21 mouse cellular contexts compared by ENCODE assay signal in genomic region chr7:132934743-132935142, GRCm38 (mm10). TPM values are rescaled to one million over a fixed set of nuclear protein-coding genes. Genes with fewer than 3 reads are reported as not detected.
DNase-seq lines count a peak whose midpoint lies in the region; ATAC-seq and TF ChIP-seq lines count a peak whose summit lies in the region.
"Had no signal": no experiment of that assay in that cellular context is flagged by ENCODE, and none has a peak within 500 bp of the region (broad histone marks: within the 10 kb centered on the region; RNA-seq: fewer than 3 reads in every experiment).

No protein-coding gene starts in this region.

- DNase-seq in heart, postnatal 0 days (ENCODE audit: low spot score) = no peak
- DNase-seq in heart, adult 8-10 months (ENCODE audit: low spot score) = no peak
- peak; percentile 34 for DNase-seq in liver, adult 2 months (ENCODE audit: extremely low read depth, low read depth, low spot score)
- DNase-seq in liver (no peak), 3T3-L1 (ENCODE audit: low read depth, low spot score) (peak; percentile 12), CH12.LX (ENCODE audit: extremely low read depth) (no peak)
- no peak for DNase-seq in natural killer cell, adult 2 months (ENCODE audit: low spot score in 2 of 2)
- DNase-seq: adrenal gland, adult 2 months; cerebellum, adult 11 months; cerebellum, adult 9-11 months; heart, postnatal 10 days; kidney, adult 2 months; kidney, postnatal 10 days; layer of hippocampus, postnatal 36 days; lung, adult 18-20 months had no signal

- no peak for TF ChIP-seq RAD21 in CH12.LX (IDR thresholded peaks at IDR 0.05; ENCODE audit: low read depth, low read length)

- H3K4me3 ChIP-seq in heart, postnatal 0 days (ENCODE audit: low read depth, low read length) = no peak overlapping the region
- no peak overlapping the region for H3K4me3 ChIP-seq in liver, adult 2 months (ENCODE audit: insufficient read depth, low read depth, low read length)
- no peak overlapping the region for H3K4me3 ChIP-seq in CH12.LX (replicated peaks in 1 of 3; ENCODE audit: low read depth in 2 of 3, low read length in 2 of 3, poor library complexity in 1 of 3)
- H3K4me3 ChIP-seq: embryonic facial prominence, embryonic 10.5 days; forebrain, embryonic 10.5 days; limb, embryonic 13.5 days; midbrain, embryonic 12.5 days; neural tube, embryonic 13.5 days had no signal

- peaks cover 7% of the 10 kb centered on the region; the same call in 1 of the 2 replicates for H3K79me2 ChIP-seq in liver, adult 2 months (ENCODE audit: control insufficient read depth, insufficient read depth, low read length)
- H3K79me2 ChIP-seq in CH12.LX (replicated peaks; ENCODE audit: control insufficient read depth, extremely low read depth, insufficient read depth, poor library complexity, severe bottlenecking) = peaks cover 33% of the 10 kb centered on the region

- dilution Hi-C loops in CH12.LX (cut with MboI; ENCODE audit: extremely low pct_ligation_motif_present, extremely low pct_unique_long_range_greater_than_20kb, low sequenced_read_pairs) = no loop called here

- peaks cover 12% of the 10 kb centered on the region; the same call in 1 of the 2 replicates for H3K4me1 ChIP-seq in heart, postnatal 0 days (ENCODE audit: control insufficient read depth, insufficient read depth)
- H3K4me1 ChIP-seq in liver, adult 2 months (ENCODE audit: control insufficient read depth, insufficient read depth, low read length) = peaks cover 17% of the 10 kb centered on the region
- peaks cover 2 to 8% of the 10 kb centered on the region in 2 experiments; a peak in 2 of 4 replicates for H3K4me1 ChIP-seq in CH12.LX (ENCODE audit: control insufficient read depth in 1 of 2, insufficient read depth in 2 of 2)

- no peak for ATAC-seq in heart, postnatal 0 days (ENCODE audit: insufficient read depth, low read depth)

- TF ChIP-seq CTCF in heart, postnatal 0 days (IDR thresholded peaks at IDR 0.05; ENCODE audit: low read depth) = peak; percentile 23
- no peak for TF ChIP-seq CTCF in liver, adult 2 months (IDR thresholded peaks at IDR 0.05; ENCODE audit: low read depth, low read length)
- TF ChIP-seq CTCF in CH12.LX (conservative IDR thresholded peaks at IDR 0.05 in 1 of 2, IDR thresholded peaks at IDR 0.05 in 1 of 2; ENCODE audit: low read depth in 2 of 2, low read length in 2 of 2) = peak in 1 of 2 experiments; percentile 13; a peak in 1 of 4 replicates

- H3K9me3 ChIP-seq in heart, postnatal 0 days (replicated peaks; ENCODE audit: control insufficient read depth, low read length) = no peaks in the 10 kb centered on the region
- no peaks in the 10 kb centered on the region for H3K9me3 ChIP-seq in CH12.LX (replicated peaks; ENCODE audit: low read length)
- H3K9me3 ChIP-seq: embryonic facial prominence, embryonic 10.5 days; forebrain, embryonic 10.5 days; limb, embryonic 13.5 days; midbrain, embryonic 12.5 days; neural tube, embryonic 13.5 days had no signal

- in situ Hi-C loops in CH12.LX (cut with MboI; ENCODE audit: low pct_ligation_motif_present, low pct_unique_long_range_greater_than_20kb, low sequenced_read_pairs) = loop anchor here (5.0 to 10.0 kb wide), 2 partner anchors 33 to 60 kb away; no protein-coding TSS in a partner anchor

- TF ChIP-seq EP300 in heart, postnatal 0 days (IDR thresholded peaks at IDR 0.05; ENCODE audit: low read depth) = no peak
- no peak for TF ChIP-seq EP300 in CH12.LX (IDR thresholded peaks at IDR 0.05; ENCODE audit: low read length)

- no peak for TF ChIP-seq POLR2A in liver, adult 2 months (IDR thresholded peaks at IDR 0.05; ENCODE audit: extremely low read depth, insufficient read depth, low read length)
- TF ChIP-seq POLR2A in CH12.LX (IDR thresholded peaks at IDR 0.05; ENCODE audit: low read depth, low read length) = no peak

- no peaks in the 10 kb centered on the region for H3K27me3 ChIP-seq in heart, postnatal 0 days (ENCODE audit: control insufficient read depth, insufficient read depth, low read length)
- H3K27me3 ChIP-seq in liver, adult 2 months (ENCODE audit: control insufficient read depth, insufficient read depth, low read length) = no peaks in the 10 kb centered on the region
- no peaks in the 10 kb centered on the region for H3K27me3 ChIP-seq in CH12.LX (replicated peaks)
- H3K27me3 ChIP-seq: limb, embryonic 13.5 days; midbrain, embryonic 12.5 days; neural tube, embryonic 13.5 days had no signal

- no peak overlapping the region for H3K9ac ChIP-seq in heart, postnatal 0 days (replicated peaks; ENCODE audit: low read depth, low read length)
- H3K9ac ChIP-seq in liver, adult 2 months (ENCODE audit: low read depth, low read length) = no peak overlapping the region
- H3K9ac ChIP-seq in CH12.LX (ENCODE audit: insufficient read depth, low read depth) = no peak overlapping the region
- H3K9ac ChIP-seq: limb, embryonic 13.5 days; midbrain, embryonic 12.5 days; neural tube, embryonic 13.5 days had no signal

- no peak overlapping the region for H3K27ac ChIP-seq in heart, postnatal 0 days (ENCODE audit: low read depth)
- H3K27ac ChIP-seq in liver, adult 2 months (replicated peaks; ENCODE audit: insufficient read depth, low read depth, low read length) = no peak overlapping the region
- no peak overlapping the region for H3K27ac ChIP-seq in CH12.LX (ENCODE audit: insufficient read depth, low read depth)
- H3K27ac ChIP-seq: embryonic facial prominence, embryonic 10.5 days; forebrain, embryonic 10.5 days; limb, embryonic 13.5 days; midbrain, embryonic 12.5 days; neural tube, embryonic 13.5 days had no signal

- no peak overlapping the region for H3K4me2 ChIP-seq in heart, postnatal 0 days (ENCODE audit: low read depth, low read length)
- H3K4me2 ChIP-seq in CH12.LX (ENCODE audit: insufficient read depth, low read depth, poor library complexity, severe bottlenecking) = no peak overlapping the region
- H3K4me2 ChIP-seq: heart, embryonic 11.5 days; limb, embryonic 13.5 days; midbrain, embryonic 12.5 days; neural tube, embryonic 13.5 days had no signal

- H3K36me3 ChIP-seq in heart, postnatal 0 days (replicated peaks; ENCODE audit: control insufficient read depth, insufficient read depth, low read length) = no peaks in the 10 kb centered on the region
- no peaks in the 10 kb centered on the region for H3K36me3 ChIP-seq in liver, adult 2 months (ENCODE audit: control insufficient read depth, insufficient read depth, low read length)
- no peaks in the 10 kb centered on the region for H3K36me3 ChIP-seq in CH12.LX (replicated peaks in 1 of 2; ENCODE audit: control insufficient read depth in 1 of 2, insufficient read depth in 1 of 2, low read length in 1 of 2)
- H3K36me3 ChIP-seq: embryonic facial prominence, embryonic 10.5 days; forebrain, embryonic 10.5 days; limb, embryonic 13.5 days; midbrain, embryonic 12.5 days; neural tube, embryonic 13.5 days had no signal

TF ChIP-seq in CH12.LX, 34 proteins besides CTCF, POLR2A, EP300 and RAD21:
- TF ChIP-seq MAFK (IDR thresholded peaks at IDR 0.05; ENCODE audit: insufficient replicate concordance, low read length) (0 out of 2 replicates have a peak, but pooled peaks have one; percentile 8), POLR2AphosphoS2 (IDR thresholded peaks at IDR 0.05; ENCODE audit: low read depth, low read length) (no peak)

RNA-seq across cellular contexts. Expression of gene Zranb1, which starts 3.8 kb away (rescaled TPM):
- 19.9 and 49.6 TPM in 2 replicates for total RNA-seq in heart, postnatal 0 days (2014; rRNA removed; ENCODE audit: low replicate concordance)
- polyA plus RNA-seq in heart, postnatal 0 days (2015; fragmentation: Nextera tagmentation; extraction: Ambion mirVana) = 8.9 and 9.9 TPM in 2 replicates
- 10 to 100 TPM; 34.2 to 39.8 (median 37.6) TPM for total RNA-seq in heart, adult 8-10 months (2022)
- 41.1 and 42.4 TPM in 2 replicates for total RNA-seq in liver, adult 2 months (2014; rRNA removed)
- polyA plus RNA-seq in liver, adult 2 months (2012; rRNA removed) = 8.1 and 9.8 TPM in 2 replicates
- total RNA-seq in CH12.LX (2012; rRNA removed) (10.8 and 11.3 TPM in 2 replicates), CH12.LX (2014; rRNA removed) (17.6 and 22.0 TPM in 2 replicates)
- 11.6 and 11.7 TPM in 2 replicates for polyA plus RNA-seq in CH12.LX (2012; ENCODE audit: insufficient read length, low read depth)

Comparison
In these comparisons a context has a peak if more than half of its experiments do, and no peak if none do; other contexts are left out.
1. DNase-seq: peak in liver, adult 2 months (single experiment) and 3T3-L1 (single experiment); none in heart, postnatal 0 days (single experiment), heart, adult 8-10 months (single experiment), liver (single experiment), CH12.LX (single experiment) and natural killer cell, adult 2 months (0 of 2).